ENCODE assay signal across 12 mouse cellular contexts in the genomic region with DNA sequence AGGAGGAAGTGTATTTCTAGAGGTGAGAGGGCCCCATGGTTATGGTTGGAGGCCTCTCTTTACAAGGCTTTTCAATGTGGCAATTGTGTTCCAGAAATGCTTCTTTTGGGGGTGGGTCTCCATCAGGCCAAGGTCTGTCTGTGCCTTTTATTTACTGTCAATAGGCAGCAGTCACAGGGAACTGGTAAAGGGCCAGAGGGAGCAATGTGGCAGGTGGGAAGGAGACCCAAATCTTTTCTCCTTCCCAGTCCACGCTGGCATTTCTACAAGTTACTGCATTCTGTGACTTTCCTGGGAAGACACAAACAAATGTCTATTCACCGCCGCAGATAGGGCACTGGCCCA.
DNase-seq lines count a peak whose midpoint lies in the region; ATAC-seq and TF ChIP-seq lines count a peak whose summit lies in the region.
"Had no signal": no experiment of that assay in that cellular context is flagged by ENCODE, and none has a peak within 500 bp of the region (broad histone marks: within the 10 kb centered on the region; RNA-seq: fewer than 3 reads in every experiment).

No protein-coding gene starts in this region.

- 69% methylated on average over 3 of the region's 3 CpGs for WGBS in forebrain, embryonic 11.5 days
- 40% methylated on average over 3 of the region's 3 CpGs for WGBS in hindbrain, embryonic 15.5 days
- WGBS in midbrain, postnatal 0 days = 46% methylated on average over 3 of the region's 3 CpGs
- WGBS in intestine, embryonic 16.5 days = 84% methylated on average over 3 of the region's 3 CpGs

- peak; percentile 21 for DNase-seq in embryo, embryonic 10.5 days (ENCODE audit: low spot score)
- no peak for DNase-seq in embryo, embryonic 10 days (ENCODE audit: low spot score)
- no peak for DNase-seq in forebrain, embryonic 11.5 days (ENCODE audit: low spot score)
- peak; percentile 40 for DNase-seq in midbrain, postnatal 0 days (ENCODE audit: low spot score)
- DNase-seq in adrenal gland, adult 2 months = no peak
- no peak for DNase-seq in left cerebral cortex, postnatal 36 days (ENCODE audit: low spot score in 2 of 2)
- DNase-seq: gastrocnemius, postnatal 10 days; lung, adult 18-20 months had no signal

- 0 out of 2 replicates have a peak, but pooled peaks have one; percentile 16 for ATAC-seq in forebrain, embryonic 11.5 days (replicated peaks; ENCODE audit: low FRiP score)
- ATAC-seq in hindbrain, embryonic 15.5 days (ENCODE audit: low FRiP score, low read depth) = 0 out of 2 replicates have a peak, but pooled peaks have one; percentile 7
- 0 out of 2 replicates have a peak, but pooled peaks have one; percentile 6 for ATAC-seq in midbrain, postnatal 0 days (ENCODE audit: low FRiP score)
- no peak for ATAC-seq in intestine, embryonic 16.5 days

- peak overlapping the region; percentile 72 for H3K27ac ChIP-seq in forebrain, embryonic 11.5 days (ENCODE audit: low read depth, low read length)
- peak overlapping the region; percentile 94 for H3K27ac ChIP-seq in hindbrain, embryonic 15.5 days (replicated peaks)
- H3K27ac ChIP-seq in midbrain, postnatal 0 days (ENCODE audit: low read depth, low read length) = peak overlapping the region; percentile 92
- H3K27ac ChIP-seq in intestine, embryonic 16.5 days (ENCODE audit: low read length) = no peak overlapping the region
- H3K27ac ChIP-seq: heart, embryonic 15.5 days had no signal

- no peak overlapping the region for H3K4me3 ChIP-seq in forebrain, embryonic 11.5 days (ENCODE audit: low read depth, low read length)
- H3K4me3 ChIP-seq in hindbrain, embryonic 15.5 days = no peak overlapping the region
- H3K4me3 ChIP-seq in midbrain, postnatal 0 days (ENCODE audit: low read depth, low read length) = no peak overlapping the region
- no peak overlapping the region for H3K4me3 ChIP-seq in intestine, embryonic 16.5 days (ENCODE audit: low read length)
- H3K4me3 ChIP-seq: heart, embryonic 15.5 days had no signal

- no peak overlapping the region for H3K9ac ChIP-seq in forebrain, embryonic 11.5 days (ENCODE audit: low read length)
- H3K9ac ChIP-seq in hindbrain, embryonic 15.5 days = no peak overlapping the region
- H3K9ac ChIP-seq in midbrain, postnatal 0 days (replicated peaks; ENCODE audit: low read length, poor library complexity, severe bottlenecking) = no peak overlapping the region
- no peak overlapping the region for H3K9ac ChIP-seq in intestine, embryonic 16.5 days (ENCODE audit: low read depth, low read length)
- H3K9ac ChIP-seq: heart, embryonic 15.5 days had no signal

- H3K27me3 ChIP-seq in forebrain, embryonic 11.5 days (ENCODE audit: control insufficient read depth, insufficient read depth, low read length) = no peaks in the 10 kb centered on the region
- no peaks in the 10 kb centered on the region for H3K27me3 ChIP-seq in hindbrain, embryonic 15.5 days
- no peaks in the 10 kb centered on the region for H3K27me3 ChIP-seq in midbrain, postnatal 0 days (ENCODE audit: insufficient read depth, low read length)
- H3K27me3 ChIP-seq in intestine, embryonic 16.5 days (replicated peaks; ENCODE audit: control insufficient read depth, insufficient read depth, low read length) = no peaks in the 10 kb centered on the region
- H3K27me3 ChIP-seq: heart, embryonic 15.5 days had no signal

- no peaks in the 10 kb centered on the region for H3K9me3 ChIP-seq in forebrain, embryonic 11.5 days (ENCODE audit: control insufficient read depth, low read length)
- H3K9me3 ChIP-seq in hindbrain, embryonic 15.5 days = no peaks in the 10 kb centered on the region
- H3K9me3 ChIP-seq in midbrain, postnatal 0 days (ENCODE audit: low read length) = no peaks in the 10 kb centered on the region
- peaks cover 3% of the 10 kb centered on the region; the same call in 1 of the 2 replicates for H3K9me3 ChIP-seq in intestine, embryonic 16.5 days (ENCODE audit: control insufficient read depth, low read length)
- H3K9me3 ChIP-seq: G1E; heart, embryonic 15.5 days had no signal

- intact Hi-C loops in left cerebral cortex, postnatal 36 days (cut with DNase I) = loop anchor here (10.0 kb wide), 1 partner anchor 91 kb away; a partner anchor contains a TSS

- no peak overlapping the region for H3K4me2 ChIP-seq in forebrain, embryonic 11.5 days (ENCODE audit: low read depth, low read length, severe bottlenecking)
- H3K4me2 ChIP-seq in hindbrain, embryonic 15.5 days = no peak overlapping the region
- H3K4me2 ChIP-seq in midbrain, postnatal 0 days (ENCODE audit: low read depth, low read length, poor library complexity, severe bottlenecking) = peak overlapping the region; percentile 36; the same call in 1 of the 2 replicates
- H3K4me2 ChIP-seq in intestine, embryonic 16.5 days (ENCODE audit: low read depth, low read length) = no peak overlapping the region
- H3K4me2 ChIP-seq: heart, embryonic 15.5 days had no signal

- H3K4me1 ChIP-seq in forebrain, embryonic 11.5 days (replicated peaks; ENCODE audit: control insufficient read depth, insufficient read depth, low read length) = peaks cover 11% of the 10 kb centered on the region; the same call in 1 of the 2 replicates
- H3K4me1 ChIP-seq in hindbrain, embryonic 15.5 days (replicated peaks) = peaks cover 31% of the 10 kb centered on the region
- H3K4me1 ChIP-seq in midbrain, postnatal 0 days (ENCODE audit: insufficient read depth, low read length) = peaks cover 10% of the 10 kb centered on the region; the same call in 1 of the 2 replicates
- H3K4me1 ChIP-seq in intestine, embryonic 16.5 days (ENCODE audit: control insufficient read depth, insufficient read depth, low read length) = peaks cover 6% of the 10 kb centered on the region

- no peak for TF ChIP-seq CTCF in midbrain, postnatal 0 days (IDR thresholded peaks at IDR 0.05)

- no peaks in the 10 kb centered on the region for H3K36me3 ChIP-seq in forebrain, embryonic 11.5 days (ENCODE audit: control insufficient read depth, insufficient read depth, low read length)
- H3K36me3 ChIP-seq in hindbrain, embryonic 15.5 days = no peaks in the 10 kb centered on the region
- H3K36me3 ChIP-seq in midbrain, postnatal 0 days (ENCODE audit: insufficient read depth, low read length) = no peaks in the 10 kb centered on the region
- no peaks in the 10 kb centered on the region for H3K36me3 ChIP-seq in intestine, embryonic 16.5 days (ENCODE audit: control insufficient read depth, insufficient read depth, low read length)
- H3K36me3 ChIP-seq: G1E; heart, embryonic 15.5 days had no signal

Comparison
In these comparisons a context has a peak if more than half of its experiments do, and no peak if none do; other contexts are left out.
1. DNase-seq: peak in embryo, embryonic 10.5 days (single experiment) and midbrain, postnatal 0 days (single experiment); none in embryo, embryonic 10 days (single experiment), forebrain, embryonic 11.5 days (single experiment), adrenal gland, adult 2 months (single experiment) and left cerebral cortex, postnatal 36 days (0 of 2).